Mouse (Mus musculus): ENCODE results near the gene Upk1a.

DNA sequence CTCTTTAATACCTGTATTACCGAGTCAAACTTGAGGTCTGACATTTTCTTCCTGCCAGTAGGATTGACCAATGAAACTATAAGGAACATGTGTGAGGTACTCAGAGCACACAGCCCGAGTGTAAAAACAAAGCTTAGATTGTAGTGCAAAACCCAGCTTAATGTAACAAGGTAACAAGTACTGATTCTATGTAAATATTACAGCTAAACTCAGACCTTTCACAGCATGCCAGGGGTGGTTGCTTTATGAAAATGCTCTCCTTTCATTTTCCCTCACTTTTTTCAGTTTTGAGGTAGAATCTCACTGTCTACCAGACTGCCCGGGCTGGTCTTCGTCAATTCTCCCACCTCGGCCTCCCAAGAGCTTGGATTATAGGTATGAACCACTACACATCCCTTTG, 16.6 kb downstream of the Upk1a start:
- no peak for TF ChIP-seq USF1 (IDR thresholded peaks at IDR 0.05; ENCODE audit: low read depth)
- TF ChIP-seq E2F4 (IDR thresholded peaks at IDR 0.05; ENCODE audit: insufficient read depth): no peak
- no peak for TF ChIP-seq POLR2A (IDR thresholded peaks at IDR 0.05; ENCODE audit: insufficient read length, low read depth)
- no peak for TF ChIP-seq REST (IDR thresholded peaks at IDR 0.05; ENCODE audit: insufficient read depth, insufficient read length)
- TF ChIP-seq TCF12 (IDR thresholded peaks at IDR 0.05; ENCODE audit: insufficient read depth, poor library complexity, severe bottlenecking): no peak
- no peak for TF ChIP-seq MAX (IDR thresholded peaks at IDR 0.05; ENCODE audit: low read depth)
- TF ChIP-seq MYOG (IDR thresholded peaks at IDR 0.05; ENCODE audit: control insufficient read depth in 1 of 3, insufficient read depth in 1 of 3, insufficient read length in 2 of 3, low read depth in 2 of 3): no peak
- no peak for TF ChIP-seq CEBPB (IDR thresholded peaks at IDR 0.05; ENCODE audit: insufficient read depth, poor library complexity, severe bottlenecking)
- no peak for TF ChIP-seq POLR2AphosphoS2 (IDR thresholded peaks at IDR 0.05; ENCODE audit: insufficient read length, low read depth)

Data from myocyte (in vitro differentiated cells).